Mouse (Mus musculus): Measurements from ENCODE around the gene Gatad2b. TPM values are rescaled to one million over a fixed set of nuclear protein-coding genes. Genes with fewer than 3 reads are reported as not detected.
"Not testable (repeated sequence)": the region's sequence is repeated elsewhere in the genome, so short reads cannot be mapped to it uniquely, and the experiment has no call there.

The Gatad2b gene
- polyA plus RNA-seq, 1 experiment from 2014 or later, result 11.7 TPM

DNA sequence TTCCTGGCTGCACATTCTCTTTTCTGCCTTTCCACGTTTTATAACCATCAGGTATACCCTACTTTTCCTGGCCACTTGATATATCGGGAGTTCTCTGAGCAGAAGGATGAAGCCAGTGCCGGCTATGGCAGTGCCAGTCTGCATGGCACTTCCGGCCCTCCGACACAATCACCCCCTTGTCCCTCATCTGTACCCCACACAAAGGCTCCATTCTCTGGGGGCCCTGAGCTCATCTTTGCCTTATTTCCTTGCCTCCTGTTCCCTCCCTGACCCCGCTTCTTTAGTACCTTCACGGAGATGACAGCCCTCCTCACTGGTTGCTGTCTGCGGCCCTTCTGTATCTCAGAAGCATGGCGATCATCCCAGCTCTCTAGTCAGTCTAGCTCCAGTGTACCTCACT lies 12.3 kb upstream of the Gatad2b start:
- WGBS, result 86% methylated on average over 9 of the region's 9 CpGs
- Histone ChIP-seq H3K4me2 (no peak overlapping the region), H3K9me3 (no peaks in the 10 kb centered on the region), H3K4me1 (no peaks in the 10 kb centered on the region), H3K9ac (no peak overlapping the region), H3K27ac (no peak overlapping the region), H3K4me3 (no peak overlapping the region), H3K27me3 (no peaks in the 10 kb centered on the region), H3K36me3 (peaks cover 24% of the 10 kb centered on the region; the same call in 1 of the 2 replicates)
- no peak for ATAC-seq (ENCODE audit: borderline replicate concordance, extremely low read depth, low FRiP score, low TSS enrichment)

DNA sequence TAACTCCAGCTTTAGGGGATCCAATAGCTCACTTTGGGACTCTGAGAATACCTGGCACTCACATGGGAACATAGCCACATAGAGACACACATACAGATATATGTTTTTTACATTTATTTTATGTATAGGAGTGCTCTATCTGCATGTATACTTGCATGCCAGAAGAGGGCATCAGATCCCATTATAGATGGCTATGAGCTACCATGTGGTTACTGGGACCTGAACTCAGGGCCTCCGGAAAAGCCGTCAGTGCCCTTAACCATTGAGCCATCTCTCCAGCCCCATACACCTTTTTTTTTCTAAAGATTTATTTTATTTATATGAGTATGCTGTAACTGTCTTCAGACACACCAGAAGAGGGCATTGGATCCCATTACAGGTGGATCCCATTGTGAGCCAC lies 8.8 kb upstream of the Gatad2b start:
- Histone ChIP-seq H3K27me3 (no peaks in the 10 kb centered on the region), H3K9ac (no peak overlapping the region), H3K4me1 (no peaks in the 10 kb centered on the region), H3K4me3 (no peak overlapping the region), H3K4me2 (no peak overlapping the region), H3K27ac (no peak overlapping the region), H3K36me3 (peaks cover 7% of the 10 kb centered on the region; the same call in 1 of the 2 replicates), H3K9me3 (no peaks in the 10 kb centered on the region)
- no peak for ATAC-seq (ENCODE audit: borderline replicate concordance, extremely low read depth, low FRiP score, low TSS enrichment)
- WGBS, result 95% methylated on average over 2 of the region's 2 CpGs

DNA sequence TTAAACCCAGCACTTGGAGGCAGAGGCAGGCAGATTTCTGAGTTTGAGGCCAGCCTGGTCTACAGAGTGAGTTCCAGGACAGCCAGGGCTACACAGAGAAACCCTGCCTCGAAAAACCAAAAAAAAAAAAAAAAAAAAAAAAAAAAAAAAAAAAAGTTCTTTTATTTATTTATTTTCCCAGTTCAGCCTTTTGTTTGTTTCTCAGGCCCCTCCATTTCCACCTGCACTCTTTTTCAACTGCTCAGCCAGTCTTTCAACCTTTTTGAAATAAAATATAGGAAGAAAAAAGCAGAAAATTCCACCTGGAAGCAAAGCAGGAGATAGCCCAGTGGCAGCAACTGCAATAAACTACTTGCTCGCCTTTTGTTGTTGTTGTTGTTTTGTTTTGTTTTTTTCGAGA lies 3.6 kb upstream of the Gatad2b start:
- not testable (repeated sequence) for H3K27me3 ChIP-seq; ATAC-seq (ENCODE audit: borderline replicate concordance, extremely low read depth, low FRiP score, low TSS enrichment); H3K9ac ChIP-seq; H3K9me3 ChIP-seq; H3K4me3 ChIP-seq; H3K4me2 ChIP-seq; H3K27ac ChIP-seq; H3K36me3 ChIP-seq
- H3K4me1 ChIP-seq, result peaks cover 10% of the 10 kb centered on the region
- WGBS, result 53% methylated on average over 3 of the region's 3 CpGs

DNA sequence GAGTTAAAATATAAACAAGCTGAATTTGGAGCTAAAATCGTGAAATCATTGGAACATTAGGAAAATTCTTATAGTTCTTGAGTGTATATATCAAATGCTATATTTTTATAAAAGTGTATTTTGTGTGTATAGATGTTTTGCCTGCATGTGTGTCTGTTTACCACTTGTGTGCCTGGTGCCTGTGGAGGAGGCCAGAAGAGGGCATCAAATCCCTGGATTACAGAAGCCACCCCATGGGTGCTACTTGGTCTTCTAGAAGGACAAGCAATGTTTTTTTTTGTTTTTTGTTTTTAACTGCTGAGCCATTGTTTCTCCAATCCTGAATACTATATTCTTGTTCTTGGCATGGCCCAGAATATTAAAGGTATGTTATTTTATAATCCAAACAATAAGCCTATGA lies 2.4 kb upstream of the Gatad2b start:
- no peaks in the 10 kb centered on the region for H3K36me3 ChIP-seq
- 77% methylated on average over 1 of the region's 1 CpGs for WGBS
- H3K9me3 ChIP-seq, result no peaks in the 10 kb centered on the region
- ATAC-seq (ENCODE audit: borderline replicate concordance, extremely low read depth, low FRiP score, low TSS enrichment), result no peak
- no peak overlapping the region for H3K4me2 ChIP-seq
- H3K27me3 ChIP-seq, result no peaks in the 10 kb centered on the region
- H3K27ac ChIP-seq, result no peak overlapping the region
- no peak overlapping the region for H3K9ac ChIP-seq
- no peak overlapping the region for H3K4me3 ChIP-seq
- H3K4me1 ChIP-seq, result peaks cover 22% of the 10 kb centered on the region

DNA sequence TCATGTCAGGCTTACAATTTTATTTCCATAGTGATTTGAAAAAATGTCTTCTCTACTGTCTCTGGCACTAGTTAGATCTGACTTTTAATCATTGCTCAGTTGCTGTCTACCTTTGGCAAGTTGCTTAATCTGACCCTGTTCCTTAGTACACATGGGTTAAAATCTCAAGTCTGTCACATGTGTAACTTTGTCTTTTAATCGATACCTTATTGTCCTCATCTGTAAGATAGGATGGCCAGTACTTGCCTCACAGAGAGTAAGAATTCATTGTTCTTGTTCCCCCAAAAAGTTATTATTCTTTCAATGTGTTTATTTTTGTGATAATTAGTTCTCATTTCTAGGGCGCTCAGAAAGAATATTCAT lies 1.0 kb upstream of the Gatad2b start:
- ATAC-seq (ENCODE audit: borderline replicate concordance, extremely low read depth, low FRiP score, low TSS enrichment), result no peak
- H3K4me1 ChIP-seq, result peaks cover 27% of the 10 kb centered on the region
- WGBS, result 28% methylated on average over 2 of the region's 2 CpGs
- H3K27me3 ChIP-seq, result no peaks in the 10 kb centered on the region
- no peaks in the 10 kb centered on the region for H3K36me3 ChIP-seq
- peak overlapping the region; percentile 82; the same call in 1 of the 2 replicates for H3K9ac ChIP-seq
- peak overlapping the region; percentile 94 for H3K4me3 ChIP-seq
- no peaks in the 10 kb centered on the region for H3K9me3 ChIP-seq
- H3K27ac ChIP-seq, result peak overlapping the region; percentile 94
- H3K4me2 ChIP-seq, result peak overlapping the region; percentile 76

DNA sequence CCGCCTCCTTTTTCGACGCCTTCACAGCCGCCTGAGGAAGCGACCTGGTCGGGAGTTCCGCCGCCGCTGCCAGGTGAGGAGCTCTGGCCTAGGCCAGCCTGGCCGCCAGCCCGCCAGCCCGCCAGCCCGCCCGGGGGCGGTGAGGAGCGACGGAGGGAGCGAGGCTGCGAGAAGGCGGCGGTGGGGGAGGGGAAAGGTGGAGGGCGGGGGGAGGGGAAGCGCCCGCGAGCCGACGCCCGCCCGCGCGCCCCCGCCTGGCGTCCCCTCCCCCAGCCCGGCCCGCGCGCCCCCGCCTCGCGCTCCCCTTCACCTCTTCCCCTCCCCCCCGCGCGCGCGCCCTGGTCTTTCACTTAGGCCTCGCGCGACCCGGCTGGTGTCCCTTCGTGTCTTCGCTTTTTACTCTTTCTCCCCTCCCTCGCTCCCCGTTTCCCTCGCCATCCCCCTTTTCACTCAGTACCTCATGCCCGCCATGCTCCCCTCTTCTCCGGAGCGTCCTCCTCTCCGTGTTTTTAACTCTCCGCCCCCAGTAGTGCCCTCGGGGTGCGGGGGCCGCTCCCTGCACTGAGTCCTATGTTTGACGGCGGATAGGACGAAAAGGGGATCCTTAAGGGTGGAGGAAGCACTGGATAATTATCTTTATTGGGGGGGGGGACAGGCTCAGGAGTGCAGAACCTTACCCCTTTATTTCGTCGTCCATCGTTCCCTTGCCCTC lies 530 bp downstream of the Gatad2b start:
- H3K9ac ChIP-seq, result peak overlapping the region; percentile 83
- ATAC-seq (ENCODE audit: borderline replicate concordance, extremely low read depth, low FRiP score, low TSS enrichment), result peak; percentile 3; the same call in 1 of the 2 replicates
- H3K4me2 ChIP-seq, result peak overlapping the region; percentile 80
- peak overlapping the region; percentile 94 for H3K4me3 ChIP-seq
- H3K4me1 ChIP-seq, result peaks cover 27% of the 10 kb centered on the region
- no peaks in the 10 kb centered on the region for H3K36me3 ChIP-seq
- no peaks in the 10 kb centered on the region for H3K27me3 ChIP-seq
- WGBS, result under 1% methylated on average over 25 of the region's 68 CpGs
- H3K9me3 ChIP-seq, result no peaks in the 10 kb centered on the region
- H3K27ac ChIP-seq, result peak overlapping the region; percentile 98

DNA sequence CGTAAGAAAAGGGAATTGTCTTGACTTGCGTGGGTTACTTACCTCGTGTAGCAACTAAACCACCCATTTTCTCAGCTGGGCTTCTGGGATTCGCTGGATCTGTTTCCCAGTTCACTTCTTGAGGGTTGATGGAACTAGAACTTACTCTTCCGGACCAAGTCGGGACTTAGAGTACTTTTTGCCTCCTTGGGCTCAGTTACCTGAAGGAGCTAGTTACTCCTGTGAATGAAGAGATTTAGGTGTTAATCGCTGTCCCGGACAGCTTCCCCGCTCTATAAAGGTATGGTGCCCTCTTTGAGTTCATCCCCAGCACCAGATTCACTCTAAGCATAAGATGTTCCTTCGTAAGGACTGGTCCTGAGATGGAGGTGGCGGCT lies 1.1 kb downstream of the Gatad2b start:
- WGBS, result 3% methylated on average over 11 of the region's 11 CpGs
- peak overlapping the region; percentile 94 for H3K4me3 ChIP-seq

DNA sequence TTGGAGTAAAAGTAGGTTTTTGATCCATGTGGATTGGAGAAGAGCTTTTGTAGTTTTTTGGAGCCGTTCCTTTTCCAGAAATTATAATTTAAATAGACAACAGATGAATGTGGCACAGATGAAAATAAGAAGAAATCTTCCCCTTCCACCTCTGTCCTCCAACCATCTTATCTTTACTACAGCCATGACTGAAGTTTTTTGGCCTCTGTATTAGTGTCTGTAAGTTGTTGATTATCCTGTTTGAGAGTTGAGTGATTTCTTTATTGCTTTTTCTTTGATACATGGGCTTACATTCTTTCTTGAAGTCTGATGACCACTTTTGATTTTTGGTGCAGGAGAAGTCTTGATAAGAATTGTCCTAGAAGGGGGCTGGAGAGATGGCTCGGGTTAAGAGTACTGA lies 1.7 kb downstream of the Gatad2b start:
- WGBS, result 46% methylated on average over 2 of the region's 2 CpGs
- Histone ChIP-seq H3K4me1 (peaks cover 27% of the 10 kb centered on the region), H3K9ac (peak overlapping the region; percentile 83; the same call in 1 of the 2 replicates)

More for the DNA sequence above, 1.1 kb downstream of the Gatad2b start:
- Histone ChIP-seq H3K9ac (peak overlapping the region; percentile 83), H3K4me2 (peak overlapping the region; percentile 80), H3K36me3 (no peaks in the 10 kb centered on the region), H3K4me1 (peaks cover 27% of the 10 kb centered on the region), H3K27me3 (no peaks in the 10 kb centered on the region), H3K27ac (peak overlapping the region; percentile 98), H3K9me3 (no peaks in the 10 kb centered on the region)
- ATAC-seq (ENCODE audit: borderline replicate concordance, extremely low read depth, low FRiP score, low TSS enrichment), result no peak

DNA sequence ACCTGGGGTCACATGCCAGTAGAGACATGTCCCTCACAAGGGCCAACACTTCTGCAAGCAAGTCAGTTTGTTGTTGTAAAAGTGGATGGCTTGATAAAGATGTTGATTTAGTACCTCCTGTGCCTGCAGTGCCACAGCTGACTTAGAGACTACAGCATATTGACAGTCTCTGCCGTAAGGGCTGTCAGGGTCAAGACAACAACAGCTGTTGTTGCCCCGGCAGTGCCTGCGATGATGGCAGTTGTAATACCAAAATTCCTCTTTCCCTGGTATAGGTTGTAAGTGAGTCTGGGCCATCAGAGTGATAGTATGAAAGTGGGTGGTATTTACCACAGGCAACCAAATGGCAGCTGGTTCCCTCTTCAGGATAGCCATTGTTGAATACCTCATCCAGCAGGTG lies 12.8 kb downstream of the Gatad2b start:
- Histone ChIP-seq H3K9me3 (no peaks in the 10 kb centered on the region), H3K27me3 (no peaks in the 10 kb centered on the region), H3K4me1 (no peaks in the 10 kb centered on the region), H3K36me3 (no peaks in the 10 kb centered on the region), H3K4me2 (no peak overlapping the region), H3K4me3 (no peak overlapping the region), H3K27ac (no peak overlapping the region), H3K9ac (no peak overlapping the region)
- ATAC-seq (ENCODE audit: borderline replicate concordance, extremely low read depth, low FRiP score, low TSS enrichment), result no peak
- WGBS, result 52% methylated on average over 3 of the region's 3 CpGs

More for the DNA sequence above, 1.7 kb downstream of the Gatad2b start:
- Histone ChIP-seq H3K27me3 (no peaks in the 10 kb centered on the region), H3K9me3 (no peaks in the 10 kb centered on the region), H3K4me3 (peak overlapping the region; percentile 94), H3K4me2 (peak overlapping the region; percentile 80), H3K36me3 (no peaks in the 10 kb centered on the region), H3K27ac (no peak overlapping the region)
- ATAC-seq (ENCODE audit: borderline replicate concordance, extremely low read depth, low FRiP score, low TSS enrichment), result no peak

DNA sequence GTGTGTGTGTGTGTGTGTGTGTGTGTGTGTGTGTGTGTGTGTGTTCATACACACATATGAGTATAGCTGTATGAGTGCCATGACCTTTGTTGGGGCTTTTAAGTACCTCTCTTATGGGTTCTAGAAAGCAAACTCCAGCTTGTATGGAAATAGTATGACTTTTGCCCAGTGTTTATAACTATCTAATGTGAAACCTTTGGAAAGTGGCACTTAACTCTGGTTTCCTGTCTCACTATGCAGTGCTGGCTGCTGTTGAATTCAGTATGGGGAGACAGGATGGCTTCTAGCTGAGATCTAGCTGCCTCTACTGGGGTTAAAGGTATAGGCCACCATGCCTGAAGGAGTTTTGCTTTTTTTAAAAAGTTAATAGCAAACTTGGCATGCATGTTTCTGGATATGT lies 16.6 kb downstream of the Gatad2b start:
- Histone ChIP-seq H3K4me3 (no peak overlapping the region), H3K27ac (no peak overlapping the region), H3K27me3 (no peaks in the 10 kb centered on the region), H3K4me2 (no peak overlapping the region), H3K9ac (no peak overlapping the region), H3K4me1 (no peaks in the 10 kb centered on the region), H3K9me3 (no peaks in the 10 kb centered on the region), H3K36me3 (no peaks in the 10 kb centered on the region)
- no peak for ATAC-seq (ENCODE audit: borderline replicate concordance, extremely low read depth, low FRiP score, low TSS enrichment)

DNA sequence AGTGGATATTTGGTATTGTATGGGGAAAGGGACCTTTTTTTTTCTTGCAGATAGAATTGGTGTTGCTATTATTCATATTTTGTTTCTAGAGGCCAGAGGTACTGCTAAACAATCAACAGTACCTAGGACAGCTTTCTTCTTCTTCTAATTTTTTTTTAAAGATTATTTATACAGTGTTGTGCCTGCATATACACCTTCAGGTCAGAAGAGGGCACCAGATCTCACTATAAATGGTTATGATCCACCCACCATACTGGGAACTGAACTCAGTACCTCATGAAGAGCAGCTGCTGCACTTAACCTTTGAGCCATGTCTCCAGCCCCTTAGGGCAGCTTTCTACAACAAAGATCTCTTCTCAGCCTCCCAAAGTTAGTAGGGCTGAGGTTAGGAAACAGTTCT lies 20.4 kb downstream of the Gatad2b start:
- no peaks in the 10 kb centered on the region for H3K36me3 ChIP-seq
- H3K27me3 ChIP-seq, result no peaks in the 10 kb centered on the region
- H3K27ac ChIP-seq, result no peak overlapping the region
- no peak overlapping the region for H3K4me2 ChIP-seq
- H3K9ac ChIP-seq, result no peak overlapping the region
- H3K9me3 ChIP-seq, result no peaks in the 10 kb centered on the region
- H3K4me1 ChIP-seq, result no peaks in the 10 kb centered on the region
- no peak overlapping the region for H3K4me3 ChIP-seq
- ATAC-seq (ENCODE audit: borderline replicate concordance, extremely low read depth, low FRiP score, low TSS enrichment), result no peak

DNA sequence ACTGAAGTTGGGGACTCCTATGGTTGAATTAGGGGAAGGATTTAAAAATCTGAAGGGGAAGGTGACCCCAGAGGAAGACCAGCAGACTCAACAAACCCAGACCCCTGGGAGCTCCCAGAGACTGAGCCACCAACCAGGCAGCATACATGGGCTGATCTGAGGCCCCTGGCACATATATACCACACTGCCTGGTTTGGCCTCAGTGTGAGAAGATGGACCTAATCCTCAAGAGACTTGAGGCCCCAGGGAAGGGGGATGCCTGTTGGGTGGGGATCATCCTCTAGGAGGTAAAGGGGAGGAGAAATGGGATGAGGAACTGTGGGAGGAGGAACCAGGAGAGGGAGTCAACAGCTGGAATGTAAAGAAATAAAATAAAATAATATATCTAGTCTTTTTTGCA lies 21.3 kb downstream of the Gatad2b start:
- ATAC-seq (ENCODE audit: borderline replicate concordance, extremely low read depth, low FRiP score, low TSS enrichment), result no peak
- Histone ChIP-seq H3K27me3 (no peaks in the 10 kb centered on the region), H3K9ac (no peak overlapping the region), H3K36me3 (no peaks in the 10 kb centered on the region), H3K9me3 (no peaks in the 10 kb centered on the region), H3K4me3 (no peak overlapping the region), H3K4me2 (no peak overlapping the region), H3K27ac (no peak overlapping the region), H3K4me1 (no peaks in the 10 kb centered on the region)

DNA sequence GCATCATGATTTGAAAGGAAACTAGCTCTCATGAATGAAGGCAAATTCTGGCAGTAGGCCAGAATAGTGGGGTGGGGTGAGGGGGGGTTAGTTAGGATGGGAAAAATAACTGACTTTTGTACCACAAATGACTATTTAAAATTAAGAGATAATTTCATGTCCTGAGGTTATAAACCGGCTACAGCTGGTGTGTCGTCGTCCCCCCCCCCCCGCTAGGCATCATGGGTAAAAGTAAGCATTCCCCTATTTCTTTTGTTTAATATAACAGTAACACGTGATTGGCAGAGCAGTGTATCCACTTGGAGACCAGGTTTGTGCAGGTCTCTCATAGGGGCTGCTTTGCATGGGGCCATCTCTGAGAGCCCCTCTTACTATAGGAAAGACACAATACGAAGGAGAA lies 29.3 kb downstream of the Gatad2b start:
- Histone ChIP-seq H3K9me3 (no peaks in the 10 kb centered on the region), H3K4me3 (peak overlapping the region; percentile 7; the same call in 1 of the 2 replicates), H3K27me3 (no peaks in the 10 kb centered on the region), H3K27ac (peak overlapping the region; percentile 70; the same call in 1 of the 2 replicates), H3K4me2 (peak overlapping the region; percentile 41), H3K36me3 (no peaks in the 10 kb centered on the region), H3K4me1 (peaks cover 32% of the 10 kb centered on the region), H3K9ac (0 out of 2 replicates have a peak overlapping the region, but pooled peaks have one; percentile 4)
- WGBS, result 36% methylated on average over 6 of the region's 6 CpGs
- no peak for ATAC-seq (ENCODE audit: borderline replicate concordance, extremely low read depth, low FRiP score, low TSS enrichment)
